Mouse (Mus musculus) brain, adult 2 months (tissue): ENCODE data around the gene Kcnh2.
A peak's percentile ranks its signal among the peaks of the same experiment; 100 is the strongest.

ENCODE experiments used
- DNase-seq: peaks from one replicate; pipeline ENCODE4 v3.0.0; 2011; ENCODE audit warnings: low read depth, low spot score

Kcnh2 gene

GRCm38 (mm10) chr5:24320467-24320813, 31.0 kb downstream of the Kcnh2 start:
- peak; percentile 73 for DNase-seq

- DNase-seq, result no peak
Measured at GRCm38 (mm10) chr5:24319776-24320466, 31.5 kb downstream of the Kcnh2 start.

GRCm38 (mm10) chr5:24309223-24309622, 42.2 kb downstream of the Kcnh2 start:
- DNase-seq, result no peak

GRCm38 (mm10) chr5:24308621-24309020, 42.8 kb downstream of the Kcnh2 start:
- peak; percentile 55 for DNase-seq

- DNase-seq, result peak; percentile 28
Measured at GRCm38 (mm10) chr5:24307118-24307777, 44.2 kb downstream of the Kcnh2 start.

GRCm38 (mm10) chr5:24303199-24303598, 48.2 kb downstream of the Kcnh2 start:
- no peak for DNase-seq

- peak; percentile 19 for DNase-seq
Measured at GRCm38 (mm10) chr5:24299845-24300589, 51.4 kb downstream of the Kcnh2 start.

- peak; percentile 20 for DNase-seq
Measured at GRCm38 (mm10) chr5:24291954-24292353, 59.5 kb downstream of the Kcnh2 start.

- DNase-seq, result no peak
Measured at GRCm38 (mm10) chr5:24286221-24286970, 65.0 kb downstream of the Kcnh2 start.

- DNase-seq, result no peak
Measured at GRCm38 (mm10) chr5:24284145-24284544, 67.3 kb downstream of the Kcnh2 start.

GRCm38 (mm10) chr5:24283181-24283580, 68.2 kb downstream of the Kcnh2 start:
- DNase-seq, result no peak

- DNase-seq, result peak; percentile 66
Measured at GRCm38 (mm10) chr5:24280523-24280922, 70.9 kb downstream of the Kcnh2 start.

GRCm38 (mm10) chr5:24279527-24279926, 71.9 kb downstream of the Kcnh2 start:
- DNase-seq, result no peak

- DNase-seq, result no peak
Measured at GRCm38 (mm10) chr5:24278206-24278605, 73.2 kb downstream of the Kcnh2 start.

- no peak for DNase-seq
Measured at GRCm38 (mm10) chr5:24273683-24274621, 77.5 kb downstream of the Kcnh2 start.

- DNase-seq, result no peak
Measured at GRCm38 (mm10) chr5:24270941-24271340, 80.5 kb downstream of the Kcnh2 start.
